Mouse (Mus musculus) megakaryocyte-erythroid progenitor cell, adult 5 weeks (primary cell): Measurements from ENCODE around the gene Gm21833. TPM values are rescaled to one million over a fixed set of nuclear protein-coding genes. Genes with fewer than 3 reads are reported as not detected.

Experiments
- polyA plus RNA-seq: library from polyadenylated mRNA; stranded (reverse); fragments of >175 nt; gene quantifications from 2 replicates; pipeline ENCODE4 v1.2.3, GENCODE M21; 2012

The Gm21833 gene
- polyA plus RNA-seq: not detected in 2 replicates

GRCm38 (mm10) chr16:82828082-82828481, at the start of gene Gm21833:
Gene Gm21833, plus strand, starts transcription at chr16:82828382.

